Mouse (Mus musculus) embryonic fibroblast, embryonic 13.5 days (primary cell): ENCODE results near the gene Ppm1j. TPM values are rescaled to one million over a fixed set of nuclear protein-coding genes. Genes with fewer than 3 reads are reported as not detected.

Experiments
- H3K27ac ChIP-seq: 2 replicates; pipeline ENCODE4 v1.5.1; 2012; ENCODE audit warnings: low read length, control low read depth, inconsistent platforms; ENCODE audit not compliant: insufficient read depth
- H3K4me1 ChIP-seq: 2 replicates; pipeline ENCODE4 v1.6.1; 2011; ENCODE audit warnings: low read length; ENCODE audit not compliant: control insufficient read depth, insufficient read depth
- H3K4me3 ChIP-seq: 2 replicates; pipeline ENCODE4 v1.5.1; 2011; ENCODE audit warnings: mild to moderate bottlenecking, control low read depth, low read length; ENCODE audit not compliant: insufficient read depth
- CTCF ChIP-seq: IDR thresholded peaks from 2 replicates; pipeline ENCODE4 v1.5.1; 2011; ENCODE audit warnings: mild to moderate bottlenecking, control low read depth, low read length, moderate library complexity, borderline replicate concordance; ENCODE audit not compliant: insufficient read depth
- POLR2A ChIP-seq: IDR thresholded peaks from 2 replicates; pipeline ENCODE4 v1.6.1; 2011; ENCODE audit warnings: low read depth, mild to moderate bottlenecking, control low read depth, low read length, moderate library complexity
- polyA plus RNA-seq: library from polyadenylated mRNA; stranded (reverse); fragments of >200 nt; gene quantifications from 2 replicates; pipeline ENCODE4 v1.2.4, GENCODE M21; 2011; ENCODE audit warnings: low read depth; ENCODE audit not compliant: missing spikeins, insufficient read length

The Ppm1j gene
- polyA plus RNA-seq, 1 experiment = 4.7 TPM

DNA sequence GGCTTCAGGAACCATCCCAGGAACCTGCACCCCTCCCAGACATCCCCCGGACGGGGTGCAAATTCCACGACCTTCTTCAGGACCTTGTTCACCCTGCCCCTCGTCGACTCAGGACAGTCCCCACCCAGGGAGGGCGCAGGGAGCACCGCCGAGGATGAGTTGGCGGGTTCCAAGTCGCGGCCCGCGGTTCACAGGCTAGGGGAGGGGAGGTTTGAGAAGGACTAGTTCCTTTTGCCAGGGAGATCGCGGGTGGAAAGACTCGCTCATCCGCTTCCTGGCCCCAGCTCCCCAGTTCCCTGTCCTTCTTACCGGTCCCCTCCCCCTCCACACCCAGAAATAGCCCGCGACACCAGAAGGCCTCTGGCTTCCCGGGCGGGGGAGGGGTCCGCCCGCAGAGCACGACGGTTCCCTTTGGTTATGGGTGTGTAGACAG lies 631 bp downstream of the Ppm1j start, which contains the start of gene Fam19a3:
Gene Fam19a3 (minus strand): TSS at position 370 of the 433 bp plus-strand sequence.
- H3K27ac ChIP-seq = no peak within 1 kb of the TSS
- H3K4me1 ChIP-seq = peaks cover 4% of the 10 kb centered on the region; the same call in 1 of the 2 replicates
- peak within 1 kb of the TSS; percentile 53 for H3K4me3 ChIP-seq
- TF ChIP-seq POLR2A (no peak), CTCF (no peak)

GRCm38 (mm10) chr3:104782061-104782681 lies 1.3 kb downstream of the Ppm1j start:
- TF ChIP-seq POLR2A (no peak), CTCF (no peak)
- no peak overlapping the region for H3K27ac ChIP-seq
- H3K4me3 ChIP-seq = peak overlapping the region; percentile 53
- H3K4me1 ChIP-seq = peaks cover 4% of the 10 kb centered on the region; the same call in 1 of the 2 replicates

DNA sequence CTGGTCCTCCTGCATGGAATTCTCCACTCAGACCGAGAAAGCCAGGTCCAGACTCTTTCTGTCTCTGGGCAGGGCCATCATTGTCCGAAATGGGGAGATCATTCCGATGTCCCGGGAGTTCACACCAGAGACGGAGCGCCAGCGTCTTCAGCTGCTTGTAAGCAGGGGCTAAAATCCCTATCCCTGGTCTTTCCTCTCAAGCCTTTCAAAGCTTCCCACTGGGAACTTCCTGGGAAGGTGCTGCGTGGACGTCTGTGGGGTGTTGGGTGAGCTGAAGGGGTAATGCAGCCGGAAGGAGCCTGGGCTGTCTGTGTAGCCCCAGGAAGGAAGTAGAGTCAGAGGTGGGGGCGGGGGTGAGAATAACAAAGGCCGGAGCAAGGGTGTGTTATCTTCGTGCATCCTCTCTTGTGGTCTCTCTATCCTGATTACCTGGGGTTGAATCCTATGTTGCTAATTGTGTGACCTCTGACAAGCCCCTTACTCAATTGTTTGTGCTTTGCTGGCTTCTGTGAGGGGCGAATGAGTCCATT lies 3.2 kb downstream of the Ppm1j start:
- Histone ChIP-seq H3K4me1 (peaks cover 4% of the 10 kb centered on the region; the same call in 1 of the 2 replicates), H3K4me3 (no peak overlapping the region), H3K27ac (no peak overlapping the region)
- no peak for TF ChIP-seq CTCF
- no peak for TF ChIP-seq POLR2A

DNA sequence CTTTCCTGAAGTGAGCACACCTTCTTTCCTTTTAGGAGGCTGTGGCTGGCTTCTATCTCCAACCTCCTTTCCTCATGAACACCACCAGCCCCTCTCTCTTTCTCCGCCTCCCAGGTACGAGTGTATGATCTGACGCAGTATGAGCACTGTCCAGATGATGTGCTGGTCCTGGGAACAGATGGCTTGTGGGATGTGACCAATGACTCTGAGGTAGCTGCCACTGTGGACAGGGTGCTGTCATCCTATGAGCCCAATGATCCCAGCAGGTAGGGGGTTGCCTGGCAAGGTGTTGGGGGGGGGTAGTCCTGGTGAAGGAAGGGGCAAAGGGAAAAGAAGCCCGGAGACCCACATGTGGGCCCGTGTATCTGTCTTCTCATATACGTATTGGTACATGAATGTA lies 4.4 kb downstream of the Ppm1j start:
- Histone ChIP-seq H3K4me1 (peaks cover 4% of the 10 kb centered on the region; the same call in 1 of the 2 replicates), H3K4me3 (no peak overlapping the region)

DNA sequence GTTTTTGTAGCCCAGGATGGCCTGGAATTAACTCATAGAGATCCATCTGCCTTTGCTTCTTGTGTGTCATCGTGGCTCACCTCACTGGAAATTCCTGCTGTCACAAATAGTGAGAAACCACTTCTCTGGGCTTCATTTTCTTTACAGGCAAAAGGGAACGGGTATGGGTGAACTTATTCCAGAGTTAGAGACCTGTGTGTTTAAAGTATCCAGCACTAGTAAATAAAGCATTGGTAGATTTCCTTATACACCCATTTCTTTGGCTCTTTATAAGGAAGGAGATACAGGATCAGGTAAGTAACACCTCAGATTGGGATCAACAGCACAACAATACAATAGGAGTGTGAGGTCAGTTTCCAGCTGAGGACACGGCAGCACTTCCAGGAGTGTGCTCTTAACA lies 7.2 kb downstream of the Ppm1j start, which contains the start of gene Rhoc:
Gene Rhoc (plus strand): TSS at position 301 of the 400 bp plus-strand sequence.
- Histone ChIP-seq H3K4me1 (peaks cover 14% of the 10 kb centered on the region), H3K27ac (peak within 1 kb of the TSS; percentile 89), H3K4me3 (peak within 1 kb of the TSS; percentile 99)
- no peak for TF ChIP-seq CTCF
- no peak for TF ChIP-seq POLR2A

More for the DNA sequence above, 4.4 kb downstream of the Ppm1j start:
- H3K27ac ChIP-seq = no peak overlapping the region
- TF ChIP-seq POLR2A = no peak
- no peak for TF ChIP-seq CTCF

DNA sequence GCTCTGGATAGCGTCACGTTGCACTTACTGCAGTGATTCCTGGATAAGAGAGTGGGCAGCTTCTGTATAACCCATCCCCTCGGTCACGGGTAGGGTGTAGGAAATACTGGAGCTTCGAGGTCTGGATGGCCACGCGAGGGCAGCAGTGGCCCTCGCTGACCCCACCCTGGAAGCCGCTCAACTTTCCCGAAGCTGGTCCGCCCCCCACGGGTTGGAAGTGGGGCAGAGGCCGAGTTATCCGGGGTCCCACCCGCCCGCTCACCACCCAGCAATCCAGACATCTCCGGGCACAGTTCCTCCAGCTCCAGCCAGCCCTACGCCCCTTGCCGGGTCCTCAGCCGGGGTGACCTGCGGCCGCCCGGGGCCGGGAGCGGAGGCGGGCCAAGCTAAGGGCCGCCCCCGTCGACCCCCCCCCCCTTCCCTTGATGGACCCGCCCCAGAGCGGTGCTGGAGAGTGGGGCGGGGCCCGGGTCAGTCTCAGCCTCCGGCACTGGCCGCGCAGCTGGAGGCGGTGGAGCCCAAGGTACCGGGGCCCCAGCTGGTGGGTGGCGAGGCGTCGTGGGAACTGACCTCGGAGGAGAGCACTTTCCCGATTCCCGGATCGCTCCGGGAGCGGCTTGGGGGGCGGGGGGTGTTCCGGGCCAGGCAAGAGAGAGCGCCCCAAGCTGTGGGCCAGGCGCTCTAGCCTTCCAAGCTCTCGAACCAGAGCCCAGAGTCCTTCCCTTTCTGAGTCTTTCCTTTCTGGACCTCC lies 7.9 kb downstream of the Ppm1j start:
- Histone ChIP-seq H3K4me1 (peaks cover 15% of the 10 kb centered on the region), H3K4me3 (peak overlapping the region; percentile 99), H3K27ac (peak overlapping the region; percentile 89)
- TF ChIP-seq CTCF (peak; percentile 74), POLR2A (peak; percentile 89)

DNA sequence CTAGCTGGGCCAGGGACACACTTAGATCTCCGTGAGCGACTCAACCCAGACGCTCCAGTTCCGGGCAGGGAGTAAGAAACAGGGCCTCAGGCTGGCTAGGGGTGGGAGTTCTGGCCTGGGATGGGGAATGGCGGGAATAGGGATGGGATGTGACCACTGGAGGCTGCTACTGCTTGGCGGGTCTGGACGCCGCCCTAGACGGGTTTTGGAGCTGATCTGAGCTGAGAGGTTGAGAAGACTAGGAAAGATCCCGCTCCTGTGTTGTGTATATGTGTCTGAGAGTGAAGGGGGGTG lies 8.4 kb downstream of the Ppm1j start:
- TF ChIP-seq POLR2A = no peak; the same call in 1 of the 2 replicates
- TF ChIP-seq CTCF = no peak
- Histone ChIP-seq H3K27ac (peak overlapping the region; percentile 89), H3K4me3 (peak overlapping the region; percentile 99), H3K4me1 (peaks cover 17% of the 10 kb centered on the region)

DNA sequence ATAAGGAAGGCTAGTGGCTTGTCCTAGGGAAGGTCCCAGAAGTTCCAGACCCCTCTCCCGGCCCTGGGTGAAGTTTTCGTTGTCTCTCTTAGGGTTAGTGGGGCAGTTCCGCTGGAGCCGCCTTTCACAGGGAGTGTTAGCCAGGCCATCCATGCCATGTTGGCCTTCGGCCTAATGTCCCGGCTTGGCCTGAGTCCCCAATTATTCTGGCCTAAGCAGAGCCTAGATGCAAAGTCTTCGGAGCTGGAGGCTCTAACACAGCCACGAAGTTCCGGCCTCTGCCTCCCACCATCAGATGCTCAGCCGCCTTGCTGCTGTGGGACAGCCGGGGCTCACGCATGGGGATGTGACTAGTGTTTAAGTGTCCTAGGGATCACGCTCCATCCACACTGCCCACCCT lies 9.0 kb downstream of the Ppm1j start:
- Histone ChIP-seq H3K27ac (peak overlapping the region; percentile 89), H3K4me3 (peak overlapping the region; percentile 99), H3K4me1 (peaks cover 17% of the 10 kb centered on the region)
- TF ChIP-seq CTCF (no peak), POLR2A (no peak)

DNA sequence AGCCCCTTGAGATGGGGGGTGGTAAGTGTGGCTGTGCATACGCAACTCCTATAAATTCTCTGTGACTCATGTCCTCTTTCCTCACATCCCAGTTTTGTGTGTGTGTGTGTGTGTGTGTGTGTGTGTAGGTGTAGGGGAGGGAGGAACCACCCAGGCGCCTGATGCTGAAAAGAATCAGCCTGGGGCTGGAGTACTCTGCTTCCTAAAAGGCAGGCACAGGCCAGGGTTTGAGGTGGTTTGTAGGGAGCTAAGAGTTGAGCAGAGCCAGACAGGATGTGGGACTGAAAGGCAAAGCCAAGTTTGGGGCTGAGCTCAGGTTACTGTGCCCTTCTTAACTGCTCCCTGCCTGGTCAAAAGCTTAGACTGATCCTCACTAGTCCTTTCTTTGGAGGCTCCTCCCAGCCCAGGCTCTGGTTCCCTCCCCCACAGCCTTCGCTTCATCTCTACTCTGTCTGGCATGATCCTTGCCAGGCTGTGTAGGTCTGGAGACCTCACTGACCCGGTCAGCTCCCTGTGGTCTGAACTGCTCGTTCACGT lies 9.6 kb downstream of the Ppm1j start:
- peak overlapping the region; percentile 99 for H3K4me3 ChIP-seq
- peak overlapping the region; percentile 89 for H3K27ac ChIP-seq
- TF ChIP-seq CTCF = no peak
- TF ChIP-seq POLR2A = peak; percentile 84
- peaks cover 18% of the 10 kb centered on the region for H3K4me1 ChIP-seq
